Mouse (Mus musculus): ENCODE measurements around the gene Nrip1.

Nrip1 gene

GRCm38 (mm10) chr16:76310791-76311190 lies 62.8 kb downstream of the Nrip1 start:
- no peak for DNase-seq

- DNase-seq: no peak
Observed at GRCm38 (mm10) chr16:76310286-76310685, 63.3 kb downstream of the Nrip1 start.

GRCm38 (mm10) chr16:76309280-76309679 lies 64.3 kb downstream of the Nrip1 start:
- DNase-seq: no peak

GRCm38 (mm10) chr16:76307039-76307438 lies 66.6 kb downstream of the Nrip1 start:
- DNase-seq: no peak

GRCm38 (mm10) chr16:76306446-76306845 lies 67.2 kb downstream of the Nrip1 start:
- DNase-seq: no peak

- DNase-seq: no peak
Observed at GRCm38 (mm10) chr16:76303436-76303835, 70.2 kb downstream of the Nrip1 start.

- DNase-seq: no peak
Observed at GRCm38 (mm10) chr16:76301728-76302050, 71.9 kb downstream of the Nrip1 start.

- no peak for DNase-seq
Observed at GRCm38 (mm10) chr16:76301037-76301727, 72.4 kb downstream of the Nrip1 start.

GRCm38 (mm10) chr16:76300452-76300851 lies 73.2 kb downstream of the Nrip1 start:
- DNase-seq: no peak

- DNase-seq: no peak
Observed at GRCm38 (mm10) chr16:76299511-76299910, 74.1 kb downstream of the Nrip1 start.

- no peak for DNase-seq
Observed at GRCm38 (mm10) chr16:76295322-76295721, 78.3 kb downstream of the Nrip1 start.

GRCm38 (mm10) chr16:76294550-76294949 lies 79.1 kb downstream of the Nrip1 start:
- no peak for DNase-seq

GRCm38 (mm10) chr16:76293765-76294463 lies 79.7 kb downstream of the Nrip1 start:
- DNase-seq: no peak

- DNase-seq: no peak
Observed at GRCm38 (mm10) chr16:76293176-76293575, 80.5 kb downstream of the Nrip1 start.

- no peak for DNase-seq
Observed at GRCm38 (mm10) chr16:76292656-76293055, 81.0 kb downstream of the Nrip1 start.

- no peak for DNase-seq
Observed at GRCm38 (mm10) chr16:76291366-76291765, 82.3 kb downstream of the Nrip1 start.

- no peak for DNase-seq
Observed at GRCm38 (mm10) chr16:76289495-76289894, 84.1 kb downstream of the Nrip1 start.

GRCm38 (mm10) chr16:76283796-76284195 lies 89.8 kb downstream of the Nrip1 start:
- no peak for DNase-seq

- no peak for DNase-seq
Observed at GRCm38 (mm10) chr16:76281850-76282249, 91.8 kb downstream of the Nrip1 start.

GRCm38 (mm10) chr16:76280365-76280764 lies 93.3 kb downstream of the Nrip1 start:
- DNase-seq: no peak

- no peak for DNase-seq
Observed at GRCm38 (mm10) chr16:76276271-76276670, 97.4 kb downstream of the Nrip1 start.

- no peak for DNase-seq
Observed at GRCm38 (mm10) chr16:76275584-76275983, 98.0 kb downstream of the Nrip1 start.

GRCm38 (mm10) chr16:76275166-76275565 lies 98.5 kb downstream of the Nrip1 start:
- DNase-seq: no peak

- no peak for DNase-seq
Observed at GRCm38 (mm10) chr16:76266635-76267268, 106.9 kb downstream of the Nrip1 start.
